Mouse (Mus musculus) CH12.LX (cell line): ENCODE data around the gene Kif22. TPM values are rescaled to one million over a fixed set of nuclear protein-coding genes. Genes with fewer than 3 reads are reported as not detected.

ENCODE experiments used
- DNase-seq: peaks from one replicate; pipeline ENCODE4 v3.0.0-alpha.2; 2013; ENCODE audit errors: extremely low read depth
- H3K27ac ChIP-seq: 2 replicates; pipeline ENCODE4 v1.5.1; 2012; ENCODE audit warnings: low read depth, mild to moderate bottlenecking, control low read depth, moderate library complexity; ENCODE audit not compliant: insufficient read depth
- H3K27me3 ChIP-seq: replicated peaks from 2 replicates; pipeline ENCODE3; 2012; ENCODE audit warnings: inconsistent platforms
- H3K36me3 ChIP-seq, 2 experiments: replicated peaks in 1 of 2; 2 replicates each; pipeline versions ENCODE3 to v1.6.1; 2012; ENCODE audit warnings: inconsistent platforms in 1 of 2, low read length in 1 of 2, mild to moderate bottlenecking in 1 of 2, mixed read lengths in 1 of 2, moderate library complexity in 1 of 2; ENCODE audit not compliant: control insufficient read depth in 1 of 2, insufficient read depth in 1 of 2
- H3K4me1 ChIP-seq, 2 experiments: 2 replicates each; pipeline ENCODE4 v1.6.1; 2012; ENCODE audit warnings: inconsistent platforms in 1 of 2, moderate library complexity in 1 of 2; ENCODE audit not compliant: insufficient read depth in 2 of 2, control insufficient read depth in 1 of 2
- H3K4me2 ChIP-seq: 2 replicates; pipeline ENCODE4 v1.6.1; 2012; ENCODE audit warnings: low read depth, mild to moderate bottlenecking, control low read depth; ENCODE audit not compliant: poor library complexity, insufficient read depth, severe bottlenecking
- H3K4me3 ChIP-seq, 3 experiments: fragments of 150-350 bp in 1 of 3; sonication (generic) in 1 of 3; replicated peaks in 1 of 3; 2 replicates each; pipeline versions ENCODE3 to v1.5.1; 2011 to 2012; ENCODE audit warnings: low read depth in 2 of 3, low read length in 2 of 3, mild to moderate bottlenecking in 2 of 3, moderate library complexity in 2 of 3, control low read depth in 1 of 3, improper control_type of control experiment in 1 of 3, inconsistent platforms in 1 of 3, mixed read lengths in 1 of 3; ENCODE audit not compliant: poor library complexity in 1 of 3
- H3K79me2 ChIP-seq: replicated peaks from 2 replicates; pipeline ENCODE4 v1.6.1; 2012; ENCODE audit warnings: mild to moderate bottlenecking, moderate library complexity; ENCODE audit not compliant: control insufficient read depth, poor library complexity, insufficient read depth, severe bottlenecking; ENCODE audit errors: extremely low read depth
- H3K9ac ChIP-seq: 2 replicates; pipeline ENCODE4 v1.6.1; 2012; ENCODE audit warnings: low read depth, mild to moderate bottlenecking, control low read depth, moderate library complexity; ENCODE audit not compliant: insufficient read depth
- H3K9me3 ChIP-seq: replicated peaks from 2 replicates; pipeline ENCODE3; 2012; ENCODE audit warnings: low read length, inconsistent platforms, mixed read lengths
- BHLHE40 ChIP-seq: IDR thresholded peaks from 2 replicates; pipeline ENCODE4 v1.6.1; 2011; ENCODE audit warnings: mild to moderate bottlenecking, low read depth, low read length, improper control_type of control experiment
- CHD2 ChIP-seq: IDR thresholded peaks from 2 replicates; pipeline ENCODE4 v1.6.1; 2011; ENCODE audit warnings: low read length, improper control_type of control experiment
- CTCF ChIP-seq, 2 experiments: IDR thresholded peaks in 1 of 2; conservative IDR thresholded peaks in 1 of 2; 2 replicates each; pipeline ENCODE4 v1.5.1; 2011 to 2012; ENCODE audit warnings: low read depth in 2 of 2, low read length in 2 of 2, improper control_type of control experiment in 1 of 2, inconsistent platforms in 1 of 2, mild to moderate bottlenecking in 1 of 2, moderate library complexity in 1 of 2
- ETS1 ChIP-seq: conservative IDR thresholded peaks from 2 replicates; pipeline ENCODE4 v1.6.1; 2012; ENCODE audit warnings: low read depth, mild to moderate bottlenecking, inconsistent platforms, low read length, improper control_type of control experiment, moderate library complexity
- MAX ChIP-seq: IDR thresholded peaks from 2 replicates; pipeline ENCODE4 v1.6.1; 2011; ENCODE audit warnings: low read length, improper control_type of control experiment
- MEF2A ChIP-seq: IDR thresholded peaks from 2 replicates; pipeline ENCODE4 v1.6.1; 2014; ENCODE audit warnings: low read depth, mild to moderate bottlenecking, inconsistent platforms, low read length, improper control_type of control experiment, borderline replicate concordance
- MXI1 ChIP-seq: IDR thresholded peaks from 2 replicates; pipeline ENCODE4 v1.6.1; 2011; ENCODE audit warnings: mild to moderate bottlenecking, low read depth, low read length, improper control_type of control experiment
- MYC ChIP-seq: IDR thresholded peaks from 2 replicates; pipeline ENCODE4 v1.6.1; 2011; ENCODE audit warnings: low read depth, mild to moderate bottlenecking, improper control_type of control experiment, low read length
- RAD21 ChIP-seq: IDR thresholded peaks from 2 replicates; pipeline ENCODE4 v1.6.1; 2011; ENCODE audit warnings: low read depth, mild to moderate bottlenecking, low read length, improper control_type of control experiment, moderate library complexity
- SIN3A ChIP-seq: IDR thresholded peaks from 2 replicates; pipeline ENCODE4 v1.6.1; 2012; ENCODE audit warnings: low read length, improper control_type of control experiment, inconsistent platforms
- SMC3 ChIP-seq: IDR thresholded peaks from 2 replicates; pipeline ENCODE4 v1.6.1; 2011; ENCODE audit warnings: low read depth, low read length, improper control_type of control experiment
- TBP ChIP-seq: conservative IDR thresholded peaks from 2 replicates; pipeline ENCODE4 v1.6.1; 2011; ENCODE audit warnings: low read depth, low read length, improper control_type of control experiment
- ZC3H11A ChIP-seq: IDR thresholded peaks from 2 replicates; pipeline ENCODE4 v1.6.1; 2012; ENCODE audit warnings: low read depth, mild to moderate bottlenecking, inconsistent platforms, low read length, improper control_type of control experiment
- ZKSCAN1 ChIP-seq: IDR thresholded peaks from 2 replicates; pipeline ENCODE4 v1.6.1; 2012; ENCODE audit warnings: low read depth, inconsistent platforms, low read length, improper control_type of control experiment, borderline replicate concordance
- dilution Hi-C: fragments of 300-500 bp; cut with MboI; formaldehyde crosslinking; loops from 2 replicates; pipeline ENCODE4 v1.14.3; 2020; ENCODE audit warnings: low sequenced_read_pairs; ENCODE audit not compliant: extremely low pct_unique_long_range_greater_than_20kb, extremely low pct_ligation_motif_present
- in situ Hi-C: fragments of 300-500 bp; cut with MboI; formaldehyde crosslinking; loops from 3 replicates; pipeline ENCODE4 v1.14.3; 2019; ENCODE audit warnings: low sequenced_read_pairs, low pct_ligation_motif_present, low pct_unique_long_range_greater_than_20kb, mixed read lengths
- polyA plus RNA-seq: library from polyadenylated mRNA; unstranded; fragments of >175 nt; gene quantifications from 2 replicates; pipeline ENCODE4 v1.2.1, GENCODE M21; 2012; ENCODE audit warnings: low read depth; ENCODE audit not compliant: insufficient read length
- total RNA-seq, 2 experiments: library from RNA; depleted of rRNA; stranded (reverse); fragments of 300-350 nt in 1 of 2; fragments of >200 nt in 1 of 2; gene quantifications; 2 replicates each; pipeline ENCODE4 v1.2.3; 2012 to 2014

Kif22 gene
- total and polyA plus RNA-seq, 3 experiments, result 54.2 to 86.2 (median 58.1) TPM

DNA sequence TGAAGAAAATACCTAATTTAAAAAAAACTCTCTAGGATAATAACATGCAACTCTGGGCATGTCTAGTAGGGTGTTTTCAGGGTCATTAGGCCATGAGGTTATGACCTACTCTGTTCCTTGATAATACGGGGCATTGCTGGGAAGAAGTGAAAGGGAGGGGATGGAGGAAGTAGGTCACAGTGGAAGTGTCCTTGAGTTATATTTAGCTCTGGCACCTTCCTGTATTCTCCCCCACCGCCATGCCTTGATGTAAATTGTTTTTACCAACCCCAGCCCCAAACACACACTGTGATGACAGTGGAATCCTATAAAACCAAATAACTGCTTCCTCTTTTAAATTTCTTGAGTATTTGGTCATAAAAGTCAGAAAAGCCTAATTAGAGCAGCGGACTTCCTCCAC is 37.8 kb upstream of the Kif22 start:
- DNase-seq, result no peak
- H3K27ac ChIP-seq, result no peak overlapping the region
- peaks cover 0 to 20% of the 10 kb centered on the region in 2 experiments for H3K36me3 ChIP-seq
- in situ Hi-C loops (no loop called here), dilution Hi-C loops (no loop called here)
- no peak overlapping the region for H3K4me3 ChIP-seq
- no peaks in the 10 kb centered on the region for H3K79me2 ChIP-seq
- no peaks in the 10 kb centered on the region for H3K27me3 ChIP-seq
- H3K9me3 ChIP-seq, result peaks cover 4% of the 10 kb centered on the region
- no peak overlapping the region for H3K4me2 ChIP-seq
- no peak for TF ChIP-seq RAD21
- no peak for TF ChIP-seq ZKSCAN1
- TF ChIP-seq BHLHE40, result no peak
- TF ChIP-seq MEF2A, result 0 out of 2 replicates have a peak, but pooled peaks have one; percentile 22
- H3K4me1 ChIP-seq, result peaks cover 14 to 57% of the 10 kb centered on the region in 2 experiments
- H3K9ac ChIP-seq, result no peak overlapping the region

DNA sequence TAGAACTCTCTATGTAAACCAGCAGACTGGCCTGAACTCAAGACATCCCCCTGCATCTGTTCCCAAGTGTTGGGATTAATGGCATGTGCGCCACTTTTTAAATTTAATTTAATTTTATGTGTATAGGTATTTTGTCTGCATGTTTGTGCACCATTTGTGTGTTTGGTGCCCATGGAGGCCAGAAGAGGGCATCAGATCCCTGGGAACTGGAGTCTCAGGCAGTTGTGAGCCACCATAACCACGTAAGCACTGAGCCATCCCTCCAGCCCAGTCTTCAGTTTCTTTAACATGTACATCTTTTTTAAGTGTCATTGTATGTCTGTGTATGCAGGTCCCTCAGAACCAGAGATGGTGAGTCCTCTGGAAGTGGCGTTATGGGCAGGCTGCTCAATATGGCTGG is 35.4 kb upstream of the Kif22 start:
- Histone ChIP-seq H3K4me1 (peaks cover 16 to 57% of the 10 kb centered on the region in 2 experiments), H3K4me2 (no peak overlapping the region), H3K9ac (no peak overlapping the region), H3K79me2 (no peaks in the 10 kb centered on the region), H3K36me3 (peaks cover 0 to 21% of the 10 kb centered on the region in 2 experiments), H3K27me3 (no peaks in the 10 kb centered on the region), H3K4me3 (no peak overlapping the region), H3K27ac (no peak overlapping the region), H3K9me3 (peaks cover 4% of the 10 kb centered on the region)
- TF ChIP-seq RAD21 (peak; percentile 60), ZC3H11A (0 out of 2 replicates have a peak, but pooled peaks have one; percentile 16), ETS1 (no peak), SMC3 (peak; percentile 65), CTCF (conservative IDR thresholded peaks at IDR 0.05 in 1 of 2, IDR thresholded peaks at IDR 0.05 in 1 of 2; ENCODE audit: low read depth in 2 of 2, low read length in 2 of 2) (peak; percentile 7 to 63; a peak in 2 of 4 replicates)
- no peak for DNase-seq
- dilution Hi-C loops (no loop called here), in situ Hi-C loops (loop anchor here (5.0 kb wide), 1 partner anchor 295 kb away; the partner anchor contains the start of gene Tbx6)

DNA sequence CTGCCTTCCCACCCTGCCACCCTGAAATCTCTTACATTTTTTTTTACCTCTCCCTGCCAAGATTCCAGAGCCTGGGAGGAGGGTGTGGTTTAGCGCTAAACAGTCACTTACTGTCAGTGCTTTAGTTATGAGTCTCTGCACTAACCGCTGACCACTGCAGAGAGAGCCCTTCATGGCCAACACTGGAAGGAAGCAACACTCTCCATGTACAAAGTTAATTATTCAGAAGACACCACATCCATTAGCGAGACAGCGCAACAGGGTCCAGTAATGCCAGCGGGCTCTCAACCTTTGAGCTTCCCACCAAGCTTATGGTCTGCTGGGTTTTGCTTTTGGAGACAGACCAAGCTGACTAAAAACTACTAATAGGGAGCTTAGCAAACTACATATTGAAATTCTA is 33.9 kb upstream of the Kif22 start:
- no peak for TF ChIP-seq CHD2
- no peak for TF ChIP-seq TBP
- no peak for TF ChIP-seq CTCF (conservative IDR thresholded peaks at IDR 0.05 in 1 of 2, IDR thresholded peaks at IDR 0.05 in 1 of 2; ENCODE audit: low read depth in 2 of 2, low read length in 2 of 2)
- TF ChIP-seq MEF2A, result no peak
- no peak for TF ChIP-seq MXI1
- no peak for TF ChIP-seq SMC3
- TF ChIP-seq MAX, result no peak
- TF ChIP-seq MYC, result no peak
- no peak for TF ChIP-seq ZC3H11A
- no peak for TF ChIP-seq SIN3A
- Histone ChIP-seq H3K4me2 (no peak overlapping the region), H3K79me2 (no peaks in the 10 kb centered on the region), H3K4me3 (no peak overlapping the region), H3K27me3 (no peaks in the 10 kb centered on the region), H3K27ac (no peak overlapping the region), H3K9me3 (peaks cover 4% of the 10 kb centered on the region), H3K4me1 (peaks cover 8 to 42% of the 10 kb centered on the region in 2 experiments), H3K36me3 (peaks cover 0 to 21% of the 10 kb centered on the region in 2 experiments), H3K9ac (no peak overlapping the region)
- DNase-seq, result no peak
- in situ Hi-C loops, result loop anchor here (5.0 kb wide), 1 partner anchor 294 kb away; the partner anchor contains the start of gene Tbx6
- dilution Hi-C loops, result no loop called here
